Mouse (Mus musculus) forebrain, postnatal 0 days (tissue): ENCODE results near the gene Phldb1. TPM values are rescaled to one million over a fixed set of nuclear protein-coding genes. Genes with fewer than 3 reads are reported as not detected.

ENCODE experiments used
- ATAC-seq: fragments of 200-750 bp; cut with Nextera tagmentation; 2 replicates; pipeline ENCODE4 v1.8.0; 2017; ENCODE audit warnings: mild to moderate bottlenecking, moderate library complexity
- DNase-seq: peaks from one replicate; pipeline ENCODE4 v3.0.0-alpha.2; 2015
- H3K27ac ChIP-seq: fragments of 300-500 bp; sonication (generic); 2 replicates; pipeline ENCODE4 v1.5.1; 2014; ENCODE audit warnings: low read depth, mild to moderate bottlenecking, antibody characterized with exemption, low read length, moderate library complexity, mixed read lengths
- H3K27me3 ChIP-seq: fragments of 300-500 bp; sonication (generic); 2 replicates; pipeline ENCODE4 v1.6.1; 2014; ENCODE audit warnings: mild to moderate bottlenecking, low read length, mixed read lengths; ENCODE audit not compliant: insufficient read depth
- H3K36me3 ChIP-seq: fragments of 300-500 bp; sonication (generic); 2 replicates; pipeline ENCODE4 v1.6.1; 2014; ENCODE audit warnings: mild to moderate bottlenecking, moderate library complexity; ENCODE audit not compliant: insufficient read depth
- H3K4me1 ChIP-seq: fragments of 300-500 bp; sonication (generic); 2 replicates; pipeline ENCODE4 v1.6.1; 2014; ENCODE audit warnings: antibody characterized with exemption; ENCODE audit not compliant: insufficient read depth
- H3K4me2 ChIP-seq: fragments of 300-500 bp; sonication (generic); 2 replicates; pipeline ENCODE4 v1.6.1; 2014; ENCODE audit warnings: low read depth, mild to moderate bottlenecking, moderate library complexity
- H3K4me3 ChIP-seq: fragments of 300-500 bp; sonication (generic); 2 replicates; pipeline ENCODE4 v1.5.1; 2014; ENCODE audit warnings: low read depth, low read length, mixed read lengths
- H3K9ac ChIP-seq: fragments of 300-500 bp; sonication (generic); 2 replicates; pipeline ENCODE4 v1.6.1; 2014; ENCODE audit warnings: mild to moderate bottlenecking
- H3K9me3 ChIP-seq: fragments of 300-500 bp; sonication (generic); 2 replicates; pipeline ENCODE4 v1.6.1; 2016; ENCODE audit warnings: low read length
- CTCF ChIP-seq: sonication (generic); IDR thresholded peaks from 2 replicates; pipeline ENCODE4 v1.5.1; 2016; ENCODE audit warnings: antibody characterized with exemption, control low read depth, low read depth
- WGBS: fragments of 180-500 bp; shearing (Covaris S2); extraction: QIAGEN DNeasy Blood & Tissue Kit; methylation state at CpG from one replicate; pipeline ENCODE4 v1.1.7; 2014; 5-methylcytosine and 5-hydroxymethylcytosine counted together
- polyA plus RNA-seq: library from polyadenylated mRNA; unstranded; fragments of >200 nt; fragmentation: Nextera tagmentation; extraction: Ambion mirVana; gene quantifications from 2 replicates; pipeline ENCODE4 v1.2.1, GENCODE M21; 2015
- total RNA-seq: library from RNA; depleted of rRNA; stranded (reverse); fragments of >200 nt; gene quantifications from 2 replicates; pipeline ENCODE4 v1.2.3, GENCODE M21; 2014; rRNA removed

The Phldb1 gene
- total and polyA plus RNA-seq, 2 experiments from 2014 or later, result 34.3 to 129 TPM

DNA sequence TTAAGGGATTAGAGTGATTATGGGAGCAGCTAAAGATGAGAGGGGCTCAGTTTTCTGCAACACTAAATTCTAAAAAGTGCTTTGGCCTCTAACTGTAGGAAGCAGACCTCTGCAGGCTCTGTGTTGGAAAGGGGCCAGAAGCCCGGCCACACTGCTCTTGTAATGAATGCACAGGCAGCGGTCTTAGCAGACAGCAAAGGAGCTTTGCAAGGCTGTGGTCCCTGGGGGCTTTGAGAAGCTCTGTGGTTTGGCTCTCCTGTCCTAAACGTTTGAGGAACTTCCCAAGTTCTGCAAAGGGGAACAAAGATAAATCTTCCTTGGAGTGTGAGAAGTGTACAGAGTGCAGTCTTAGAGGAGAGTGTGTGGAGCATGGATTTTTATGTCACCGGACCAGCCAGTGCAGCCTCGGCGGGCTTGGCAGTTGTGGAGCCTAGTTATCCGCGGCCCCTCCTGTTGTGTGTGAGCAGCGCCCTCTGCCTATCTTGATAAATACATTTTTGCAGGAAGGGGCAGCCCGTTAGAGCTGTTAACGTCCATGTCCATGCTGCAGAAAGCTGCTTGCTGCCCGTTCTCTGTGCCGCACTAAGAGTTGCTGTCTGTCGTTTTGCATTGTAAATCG is 97.3 kb downstream of the Phldb1 start:
- H3K4me3 ChIP-seq, result no peak overlapping the region
- peaks cover 58% of the 10 kb centered on the region for H3K36me3 ChIP-seq
- peak; percentile 47 for DNase-seq
- 53% methylated on average over 15 of the region's 15 CpGs for whole genome bisulfite sequencing
- no peaks in the 10 kb centered on the region for H3K9me3 ChIP-seq
- H3K4me2 ChIP-seq, result no peak overlapping the region
- ATAC-seq, result no peak
- H3K27me3 ChIP-seq, result no peaks in the 10 kb centered on the region
- no peak overlapping the region for H3K9ac ChIP-seq
- no peak overlapping the region for H3K27ac ChIP-seq
- H3K4me1 ChIP-seq, result no peaks in the 10 kb centered on the region
- peak; percentile 36; the same call in 1 of the 2 replicates for TF ChIP-seq CTCF

Other genes starting within 250 kb of the Phldb1 start
- not detected in 2 replicates for gene Cxcr5, start 173.3 kb downstream of the Phldb1 start, total RNA-seq
- gene Cxcr5, start 173.3 kb downstream of the Phldb1 start, polyA plus RNA-seq, result not detected in 2 replicates
- 59.2 and 76.2 TPM in 2 replicates for gene Ddx6, start 130.3 kb downstream of the Phldb1 start, total RNA-seq
- 11.1 and 18.3 TPM in 2 replicates for gene Ddx6, start 130.3 kb downstream of the Phldb1 start, polyA plus RNA-seq
- not detected in 2 replicates for gene Treh, start 62.0 kb downstream of the Phldb1 start, total RNA-seq
- not detected in 2 replicates for gene Treh, start 62.0 kb downstream of the Phldb1 start, polyA plus RNA-seq
- 107 and 113 TPM in 2 replicates for gene Arcn1, start 32.6 kb upstream of the Phldb1 start, total RNA-seq
- gene Arcn1, start 32.6 kb upstream of the Phldb1 start, polyA plus RNA-seq, result 86.0 and 105 TPM in 2 replicates
- 67.0 and 72.4 TPM in 2 replicates for gene Ift46, start 32.7 kb upstream of the Phldb1 start, total RNA-seq
- gene Ift46, start 32.7 kb upstream of the Phldb1 start, polyA plus RNA-seq, result 158 and 166 TPM in 2 replicates
- 11.8 and 12.8 TPM in 2 replicates for gene Tmem25, start 64.1 kb upstream of the Phldb1 start, total RNA-seq
- gene Tmem25, start 64.1 kb upstream of the Phldb1 start, polyA plus RNA-seq, result 11.6 and 14.9 TPM in 2 replicates
- 0.69 and 2.6 TPM in 2 replicates for gene Ttc36, start 67.9 kb upstream of the Phldb1 start, total RNA-seq
- gene Ttc36, start 67.9 kb upstream of the Phldb1 start, polyA plus RNA-seq, result 0.68 and 0.71 TPM in 2 replicates
- 14.5 and 18.5 TPM in 2 replicates for gene Kmt2a, start 146.1 kb upstream of the Phldb1 start, total RNA-seq
- gene Kmt2a, start 146.1 kb upstream of the Phldb1 start, polyA plus RNA-seq, result 6.7 and 13.7 TPM in 2 replicates
- gene Atp5l, start 185.5 kb upstream of the Phldb1 start, total RNA-seq, result 216 and 362 TPM in 2 replicates
- 859 and 1,152 TPM in 2 replicates for gene Atp5l, start 185.5 kb upstream of the Phldb1 start, polyA plus RNA-seq
- 40.9 and 51.5 TPM in 2 replicates for gene Ube4a, start 230.4 kb upstream of the Phldb1 start, total RNA-seq
- 22.6 and 28.9 TPM in 2 replicates for gene Ube4a, start 230.4 kb upstream of the Phldb1 start, polyA plus RNA-seq
- not detected in 2 replicates for gene Cd3g, start 245.2 kb upstream of the Phldb1 start, total RNA-seq
- not detected in 2 replicates for gene Cd3g, start 245.2 kb upstream of the Phldb1 start, polyA plus RNA-seq
- not detected in 2 replicates for gene Cd3d, start 246.6 kb upstream of the Phldb1 start, total RNA-seq
- not detected in 2 replicates for gene Cd3d, start 246.6 kb upstream of the Phldb1 start, polyA plus RNA-seq